Mouse (Mus musculus) cerebellum, adult 11 months (tissue): Measurements from ENCODE around the gene Nat8.
"Not testable (repeated sequence)": the region's sequence is repeated elsewhere in the genome, so short reads cannot be mapped to it uniquely, and the experiment has no call there.

Source experiments
- DNase-seq: peaks from one replicate; pipeline ENCODE4 v3.0.0; 2022

The Nat8 gene

DNA sequence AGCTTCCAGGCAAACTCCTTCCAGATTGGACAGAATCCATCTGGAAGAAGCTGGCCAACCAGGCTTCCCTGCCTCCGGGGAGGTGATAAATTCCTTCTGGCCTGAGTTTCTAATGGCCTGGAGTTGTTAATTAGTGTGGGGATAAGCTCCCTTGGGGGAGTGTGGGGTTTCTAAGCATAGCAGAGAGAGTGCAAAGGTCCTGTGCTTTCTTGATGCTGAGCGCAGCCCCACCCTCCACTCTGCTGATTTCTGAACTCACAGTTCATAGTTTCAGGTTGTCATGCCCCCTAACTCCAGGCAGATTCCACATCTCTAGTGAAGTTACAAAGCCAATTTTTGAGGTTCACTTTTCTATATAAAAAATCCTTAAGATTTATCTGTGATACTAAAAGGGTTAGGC, 3.2 kb upstream of the Nat8 start:
- DNase-seq, result not testable (repeated sequence)

DNA sequence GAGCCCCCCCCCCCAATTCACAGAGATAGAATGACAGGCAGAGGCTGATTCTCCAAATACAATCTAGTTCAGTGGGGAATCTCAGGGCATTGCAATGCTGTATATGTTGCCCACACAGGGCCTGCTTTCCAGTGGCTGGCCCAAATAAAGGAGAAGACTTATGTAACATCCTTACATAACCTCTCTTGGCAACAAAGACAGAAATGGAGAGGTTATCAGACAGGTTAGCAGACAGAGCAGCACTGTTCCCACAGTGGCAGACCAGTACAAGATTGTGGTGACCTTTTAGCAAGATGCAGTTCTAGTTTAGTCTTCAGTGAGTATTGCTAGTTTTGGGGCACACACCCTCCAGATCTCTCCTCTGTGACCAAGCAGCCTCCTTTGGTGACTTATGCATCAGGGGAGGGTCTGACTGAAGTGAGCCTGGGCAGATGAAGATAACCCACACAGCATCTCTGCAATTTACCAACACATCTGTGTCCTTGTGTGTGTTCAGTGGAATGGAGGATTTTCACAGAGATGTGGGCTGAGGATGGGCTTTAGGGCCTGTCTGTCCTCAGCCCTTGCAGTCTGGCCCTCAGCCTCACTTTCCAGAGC, 2.7 kb upstream of the Nat8 start:
- peak; percentile 12 for DNase-seq

DNA sequence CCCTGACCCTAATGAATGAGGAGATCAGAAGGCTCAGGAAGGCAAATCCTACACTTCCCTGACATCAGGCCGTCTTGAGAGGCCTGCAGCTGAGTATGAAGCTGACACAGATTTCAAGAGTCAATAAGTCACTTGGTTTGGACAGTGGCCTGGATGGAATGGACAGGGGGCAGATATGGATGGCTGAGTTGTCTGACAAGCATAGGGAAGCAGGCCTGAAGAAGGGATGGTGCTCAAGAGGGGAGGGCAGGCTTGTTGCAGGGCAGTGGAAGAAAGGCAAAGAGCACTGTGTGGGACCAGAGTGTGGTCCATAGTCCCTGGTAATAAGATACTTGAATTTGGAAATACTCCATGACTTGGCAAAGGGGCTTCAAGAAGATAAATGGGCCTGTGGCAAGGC, 2.4 kb downstream of the Nat8 start:
- no peak for DNase-seq

DNA sequence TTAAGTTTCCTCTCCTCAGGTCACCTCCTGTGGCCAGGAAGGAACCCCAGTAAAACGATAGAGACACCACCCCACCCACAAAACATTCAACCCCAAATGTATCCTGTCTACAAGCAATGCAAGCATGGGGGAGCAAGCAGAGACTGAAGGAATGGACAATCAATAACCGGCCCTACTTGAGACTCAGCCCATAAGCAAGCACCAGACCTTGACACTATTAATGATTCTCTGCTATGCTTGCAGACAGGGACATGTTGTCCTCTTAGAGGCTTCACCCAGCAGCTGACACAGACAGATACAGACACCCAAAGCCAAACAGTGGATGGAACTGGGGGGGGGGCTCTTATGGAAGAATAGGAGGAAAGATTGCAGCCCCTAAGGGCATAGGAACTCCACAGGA, 6.0 kb downstream of the Nat8 start:
- DNase-seq, result no peak

DNA sequence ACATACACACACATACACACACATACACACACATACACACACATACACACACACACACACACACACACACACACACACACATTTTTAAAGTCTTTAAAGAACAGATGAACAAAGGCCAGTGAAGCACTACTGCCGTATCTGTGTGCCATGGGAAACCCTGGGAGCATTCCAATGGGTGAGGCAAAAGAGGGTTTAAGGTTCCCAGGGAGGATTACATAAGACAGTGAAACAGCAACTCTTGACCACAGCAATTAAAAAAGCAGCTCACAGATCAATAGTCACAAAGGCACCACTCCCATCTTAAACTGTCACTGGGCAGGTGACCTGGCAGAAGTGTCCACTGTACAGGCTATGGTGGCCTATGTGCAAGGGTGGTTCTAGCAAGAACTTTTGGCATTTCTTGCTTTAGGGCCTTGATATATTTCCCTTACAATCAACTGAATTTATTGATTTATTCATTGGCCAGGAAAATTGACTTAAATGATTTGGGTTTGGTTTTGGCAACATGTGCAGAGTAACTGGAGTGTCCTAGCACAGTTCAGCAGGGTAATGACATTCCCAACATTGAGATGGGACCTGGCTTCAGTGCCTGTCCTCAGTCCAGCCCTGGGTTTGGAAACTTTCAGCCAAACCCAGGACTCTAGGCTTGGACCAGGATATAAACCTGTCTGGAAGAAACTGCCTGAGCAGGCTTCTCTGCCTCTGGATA, 8.3 kb downstream of the Nat8 start:
- DNase-seq, result no peak

DNA sequence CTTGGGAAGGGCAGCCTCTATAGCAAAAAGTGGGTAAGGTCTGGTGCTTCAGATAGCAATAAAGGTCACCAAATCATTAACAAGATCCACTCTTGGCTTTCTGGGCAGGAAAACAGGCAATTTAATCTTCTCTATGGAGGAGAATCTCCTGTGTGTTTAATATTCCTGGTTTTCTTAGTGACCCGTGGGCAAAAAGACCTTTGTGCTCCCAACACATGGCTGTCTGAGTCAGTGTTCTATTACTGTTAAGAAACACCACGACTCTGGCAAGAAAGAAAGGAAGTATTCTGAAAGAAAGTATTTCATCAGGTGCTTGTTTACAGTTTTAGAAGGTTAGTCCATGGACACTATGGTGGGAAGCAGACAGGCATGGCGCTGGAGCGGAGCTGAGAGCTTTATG, 9.6 kb downstream of the Nat8 start:
- DNase-seq, result no peak

DNA sequence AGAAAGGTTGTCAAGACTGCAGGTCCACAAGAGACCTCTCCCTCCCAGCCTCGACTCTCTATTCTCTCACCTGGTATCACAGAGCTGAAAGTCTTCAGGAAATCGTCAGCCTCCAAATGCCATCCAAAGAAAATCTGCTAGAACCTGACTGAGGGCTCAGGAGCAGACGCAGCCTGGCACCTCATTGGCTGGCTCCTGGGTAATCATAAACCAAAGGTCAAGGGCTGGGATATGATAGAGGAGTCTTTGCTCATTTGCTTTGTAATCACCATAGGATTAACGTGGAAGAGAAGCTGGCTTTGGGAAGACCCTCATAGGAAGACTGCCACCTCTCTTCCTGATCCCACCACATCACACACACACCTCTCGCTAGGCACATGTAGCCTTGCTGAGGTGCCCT, 11.0 kb downstream of the Nat8 start, which contains the start of the genes Nat8f6 and Nat8f5:
Gene Nat8f6 (minus strand): TSS at position 118 of the 400 bp plus-strand sequence.
Gene Nat8f5 (minus strand): TSS at position 136 of the 400 bp plus-strand sequence.
- no peak for DNase-seq

DNA sequence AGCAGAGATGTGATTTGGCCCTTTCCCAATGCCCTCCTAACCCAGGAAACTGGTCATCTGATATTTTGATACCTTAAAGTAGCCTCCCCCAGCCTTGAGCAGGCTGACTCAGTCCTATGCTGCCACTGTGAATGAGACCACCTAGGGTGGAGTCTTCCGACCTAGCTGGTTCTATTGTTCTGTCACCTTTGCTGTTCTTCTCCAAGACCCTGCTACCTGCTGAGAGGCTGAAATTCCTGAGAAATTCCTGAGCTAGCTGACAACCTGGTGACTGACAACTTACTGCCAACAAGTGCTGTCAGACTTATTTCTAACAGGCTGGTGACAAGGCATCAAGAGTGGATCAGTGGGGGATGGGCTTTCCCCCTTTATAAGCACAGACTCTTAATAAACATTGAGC, 13.5 kb downstream of the Nat8 start:
- no peak for DNase-seq

DNA sequence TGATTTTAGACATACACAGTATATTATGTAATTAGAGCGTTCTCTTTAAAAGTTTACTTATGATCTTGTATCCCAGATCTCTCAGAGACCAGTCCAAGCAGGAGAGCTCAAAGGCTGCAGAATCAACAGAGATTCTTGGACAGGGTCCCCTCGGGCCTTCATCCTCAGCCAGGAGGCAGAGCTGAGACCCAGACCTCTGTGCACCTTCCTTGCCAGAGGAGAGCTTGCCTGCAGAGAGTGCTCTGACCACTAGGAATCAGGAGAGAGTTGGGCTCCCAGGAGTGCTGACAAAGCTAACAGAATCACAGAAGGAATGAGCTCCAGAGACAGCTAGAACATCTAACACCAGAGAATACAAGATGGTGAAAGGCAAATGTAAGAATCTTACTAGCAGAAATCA, 18.5 kb downstream of the Nat8 start:
- DNase-seq, result no peak

DNA sequence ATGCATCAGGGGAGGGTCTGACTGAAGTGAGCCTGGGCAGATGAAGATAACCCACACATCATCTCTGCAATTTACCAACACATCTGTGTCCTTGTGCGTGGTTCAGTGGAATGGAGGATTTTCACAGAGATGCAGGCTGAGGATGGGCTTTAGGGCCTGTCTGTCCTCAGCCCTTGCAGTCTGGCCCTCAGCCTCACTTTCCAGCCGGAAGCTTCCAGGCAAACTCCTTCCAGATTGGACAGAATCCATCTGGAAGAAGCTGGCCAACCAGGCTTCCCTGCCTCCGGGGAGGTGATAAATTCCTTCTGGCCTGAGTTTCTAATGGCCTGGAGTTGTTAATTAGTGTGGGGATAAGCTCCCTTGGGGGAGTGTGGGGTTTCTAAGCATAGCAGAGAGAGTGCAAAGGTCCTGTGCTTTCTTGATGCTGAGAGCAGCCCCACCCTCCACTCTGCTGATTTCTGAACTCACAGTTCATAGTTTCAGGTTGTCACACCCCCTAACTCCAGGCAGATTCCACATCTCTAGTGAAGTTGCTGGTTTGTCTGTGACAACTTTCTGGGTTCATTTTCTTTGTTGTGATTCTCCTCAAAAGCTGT, 20.8 kb downstream of the Nat8 start:
- not testable (repeated sequence) for DNase-seq

DNA sequence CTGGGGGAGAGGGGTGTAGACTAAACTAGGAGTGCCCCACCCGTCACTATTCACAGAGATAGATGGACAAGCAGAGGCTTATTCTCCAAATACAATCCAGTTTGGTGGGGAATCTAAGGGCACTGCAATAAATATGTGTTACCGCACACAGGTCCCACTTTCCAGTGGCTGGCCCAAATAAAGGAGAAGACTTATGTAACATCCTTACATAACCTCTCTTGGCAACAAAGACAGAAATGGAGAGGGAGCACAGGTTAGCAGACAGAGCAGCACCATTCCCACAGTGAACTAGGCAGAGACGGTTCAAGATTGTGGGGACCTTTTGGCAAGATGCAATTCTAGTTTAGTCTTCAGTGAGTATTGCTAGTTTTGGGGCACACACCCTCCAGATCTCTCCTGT, 21.4 kb downstream of the Nat8 start:
- not testable (repeated sequence) for DNase-seq

DNA sequence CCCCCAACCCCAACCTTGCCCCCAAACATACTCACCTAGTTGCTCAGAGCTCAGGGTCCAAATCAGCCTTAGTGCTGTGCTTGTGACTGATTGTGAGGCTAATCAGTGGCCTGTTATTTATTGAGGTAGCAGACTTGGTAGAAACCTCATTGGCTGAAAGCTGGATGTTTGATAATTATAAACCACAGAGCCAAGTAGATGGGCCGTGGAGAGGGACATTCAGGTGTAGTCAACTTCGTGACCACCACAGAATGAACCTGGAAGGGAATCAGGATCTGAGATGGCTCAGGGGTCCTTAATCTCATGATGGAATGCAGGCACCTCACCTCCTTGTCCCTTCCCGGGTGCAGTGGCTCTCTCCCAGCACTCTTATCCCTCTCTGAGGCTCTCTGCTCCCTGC, 22.1 kb downstream of the Nat8 start:
- DNase-seq, result not testable (repeated sequence)

DNA sequence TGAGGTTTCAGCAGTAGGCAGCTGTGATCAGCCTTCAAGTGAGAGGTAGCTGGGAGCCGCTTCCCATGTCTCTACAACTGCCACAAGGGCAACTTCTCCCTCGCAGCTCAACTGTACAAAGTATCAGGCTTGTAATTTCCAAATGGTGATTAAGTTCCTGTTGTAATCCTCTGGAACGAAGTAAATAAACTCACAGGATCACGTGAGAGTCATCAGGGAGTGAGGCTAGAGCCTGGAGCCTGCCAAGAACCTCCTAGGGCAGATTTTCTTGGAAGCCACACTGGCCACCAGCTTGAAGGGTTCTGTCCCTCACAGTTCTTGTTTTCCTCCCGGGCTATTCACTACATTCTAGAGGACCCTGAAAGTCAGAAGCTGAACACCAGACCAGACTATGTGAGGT, 28.7 kb downstream of the Nat8 start:
- not testable (repeated sequence) for DNase-seq
